Mouse (Mus musculus) adrenal gland, postnatal 4 days (tissue): Measurements from ENCODE around the gene Smtn. TPM values are rescaled to one million over a fixed set of nuclear protein-coding genes. Genes with fewer than 3 reads are reported as not detected.

Source experiments
- DNase-seq, 2 experiments: peaks; one replicate each; pipeline ENCODE4 v3.0.0; 2021 to 2022; ENCODE audit warnings: low spot score in 2 of 2, mixed read lengths in 2 of 2
- total RNA-seq, 2 experiments: library from RNA; stranded (reverse); gene quantifications; 2 replicates each; pipeline ENCODE4 v1.2.3; 2021

Smtn gene
- total RNA-seq, 2 experiments from 2014 or later, result 72.9 to 75.1 TPM

DNA sequence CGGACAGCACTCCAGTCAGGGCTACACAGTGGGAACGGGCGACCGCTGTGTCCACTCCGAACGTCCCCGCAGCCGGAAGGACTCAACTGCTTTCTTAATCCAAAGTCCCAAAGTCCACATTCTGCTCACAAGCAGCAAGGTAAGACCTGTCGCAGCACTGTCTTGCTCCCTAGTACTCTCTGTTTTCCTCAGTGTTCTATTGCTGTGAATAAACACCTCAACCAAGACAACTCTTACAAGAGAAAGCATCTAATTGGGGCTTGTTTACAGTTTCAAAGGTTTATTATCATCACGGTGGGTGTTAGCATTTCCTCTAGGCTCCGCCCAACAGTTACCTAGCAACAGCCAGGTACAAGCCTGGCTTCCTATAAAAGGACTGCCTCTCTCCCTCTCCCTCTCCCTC, 69.0 kb downstream of the Smtn start:
- no peak for DNase-seq

Other genes starting within 250 kb of the Smtn start
- 10 to 100 TPM; 31.9 to 32.2 TPM for gene Pik3ip1, start 210.2 kb downstream of the Smtn start, total RNA-seq
- 10 to 100 TPM; 42.8 to 44.0 TPM for gene Limk2, start 131.4 kb downstream of the Smtn start, total RNA-seq
- 10 to 100 TPM; 33.7 to 35.6 TPM for gene Rnf185, start 88.2 kb downstream of the Smtn start, total RNA-seq
- under 1 TPM; 0.20 to 0.22 TPM for gene Pla2g3, start 52.3 kb downstream of the Smtn start, total RNA-seq
- gene Inpp5j, start 35.8 kb downstream of the Smtn start, total RNA-seq, result 1 to 10 TPM; 1.8 to 2.2 TPM
- 10 to 100 TPM; 50.1 to 58.0 TPM for gene Selenom, start 25.9 kb downstream of the Smtn start, total RNA-seq
- 10 to 100 TPM; 57.1 to 68.6 TPM for gene Morc2a, start 108.6 kb upstream of the Smtn start, total RNA-seq